Mouse (Mus musculus): ENCODE data around the gene Arpc4. TPM values are rescaled to one million over a fixed set of nuclear protein-coding genes. Genes with fewer than 3 reads are reported as not detected.

The Arpc4 gene
- polyA plus RNA-seq, 1 experiment from 2014 or later: 231 TPM

DNA sequence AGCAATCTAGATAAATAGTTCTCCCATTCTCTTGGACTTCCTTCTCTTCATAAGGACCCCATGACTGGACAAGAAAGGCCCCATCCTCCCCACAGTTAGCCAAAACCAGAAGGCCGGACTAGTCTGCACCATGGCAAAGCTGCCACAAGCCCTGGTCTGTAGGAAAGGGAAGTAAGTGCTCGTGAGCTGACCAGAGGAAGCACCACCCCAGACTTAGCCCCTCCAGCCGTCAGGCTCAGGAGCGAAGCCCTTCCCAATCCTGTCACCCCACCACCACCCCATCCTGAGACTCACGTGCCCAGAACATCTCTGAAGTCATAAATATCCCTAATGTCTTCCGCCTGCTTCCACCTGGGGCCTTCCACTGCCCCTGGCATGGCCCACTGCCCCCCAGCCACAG lies 36.3 kb upstream of the Arpc4 start:
- Histone ChIP-seq H3K4me3 (replicated peaks; ENCODE audit: low read length) (no peak overlapping the region), H3K4me1 (replicated peaks; ENCODE audit: control insufficient read depth, insufficient read depth, low read length) (peaks cover 31% of the 10 kb centered on the region), H3K9me3 (ENCODE audit: control insufficient read depth, low read length) (no peaks in the 10 kb centered on the region), H3K36me3 (replicated peaks; ENCODE audit: control insufficient read depth, insufficient read depth) (peaks cover 41% of the 10 kb centered on the region), H3K9ac (no peak overlapping the region), H3K27ac (no peak overlapping the region), H3K27me3 (ENCODE audit: control insufficient read depth, insufficient read depth, low read length) (no peaks in the 10 kb centered on the region), H3K4me2 (replicated peaks) (peak overlapping the region; percentile 75)
- no peak for DNase-seq (ENCODE audit: low spot score)
- WGBS: 89% methylated on average over 6 of the region's 6 CpGs
- ATAC-seq (ENCODE audit: low FRiP score): no peak

DNA sequence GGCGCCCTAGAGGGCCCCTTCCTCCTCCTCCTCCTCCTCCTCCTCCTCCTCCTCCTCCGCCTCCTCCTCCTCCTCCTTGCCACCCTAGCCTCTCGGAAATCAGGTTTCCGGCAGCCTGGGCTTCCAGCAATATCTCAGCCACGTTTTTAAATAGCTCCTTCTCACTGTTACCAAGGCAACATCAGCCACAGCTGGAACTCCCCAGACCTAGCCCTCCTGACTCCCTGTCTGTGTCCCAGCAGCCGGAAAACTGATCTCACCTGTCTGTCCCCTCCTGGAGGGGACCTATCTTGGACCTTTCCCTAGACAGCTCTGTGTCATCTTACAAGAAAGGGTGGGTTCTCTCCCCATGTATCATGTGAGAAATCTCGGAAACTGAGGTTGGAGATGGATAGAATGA lies 35.6 kb upstream of the Arpc4 start:
- Histone ChIP-seq H3K4me2 (replicated peaks) (peak overlapping the region; percentile 75), H3K4me1 (replicated peaks; ENCODE audit: control insufficient read depth, insufficient read depth, low read length) (peaks cover 31% of the 10 kb centered on the region), H3K27ac (no peak overlapping the region), H3K4me3 (replicated peaks; ENCODE audit: low read length) (peak overlapping the region; percentile 54), H3K36me3 (replicated peaks; ENCODE audit: control insufficient read depth, insufficient read depth) (peaks cover 36% of the 10 kb centered on the region), H3K9ac (peak overlapping the region; percentile 82; the same call in 1 of the 2 replicates), H3K9me3 (ENCODE audit: control insufficient read depth, low read length) (no peaks in the 10 kb centered on the region), H3K27me3 (ENCODE audit: control insufficient read depth, insufficient read depth, low read length) (no peaks in the 10 kb centered on the region)
- no peak for ATAC-seq (ENCODE audit: low FRiP score)
- no peak for DNase-seq (ENCODE audit: low spot score)
- 42% methylated on average over 5 of the region's 7 CpGs for WGBS

- Histone ChIP-seq H3K4me3 (replicated peaks; ENCODE audit: low read length) (peak within 1 kb of the TSS; percentile 54), H3K4me1 (replicated peaks; ENCODE audit: control insufficient read depth, insufficient read depth, low read length) (peaks cover 31% of the 10 kb centered on the region), H3K27ac (peak within 1 kb of the TSS; percentile 29), H3K9ac (peak within 1 kb of the TSS; percentile 82), H3K9me3 (ENCODE audit: control insufficient read depth, low read length) (no peaks in the 10 kb centered on the region), H3K4me2 (replicated peaks) (peak within 1 kb of the TSS; percentile 75), H3K27me3 (ENCODE audit: control insufficient read depth, insufficient read depth, low read length) (no peaks in the 10 kb centered on the region), H3K36me3 (replicated peaks; ENCODE audit: control insufficient read depth, insufficient read depth) (peaks cover 25% of the 10 kb centered on the region)
- DNase-seq (ENCODE audit: low spot score): peak; percentile 62
- ATAC-seq (ENCODE audit: low FRiP score): peak; percentile 79
- WGBS: 16% methylated on average over 32 of the region's 32 CpGs
Observed at GRCm38 (mm10) chr6:113343177-113344092, 34.5 kb upstream of the Arpc4 start, which contains the start of gene Camk1. TSS of gene Camk1 (minus strand) at chr6:113343984.

DNA sequence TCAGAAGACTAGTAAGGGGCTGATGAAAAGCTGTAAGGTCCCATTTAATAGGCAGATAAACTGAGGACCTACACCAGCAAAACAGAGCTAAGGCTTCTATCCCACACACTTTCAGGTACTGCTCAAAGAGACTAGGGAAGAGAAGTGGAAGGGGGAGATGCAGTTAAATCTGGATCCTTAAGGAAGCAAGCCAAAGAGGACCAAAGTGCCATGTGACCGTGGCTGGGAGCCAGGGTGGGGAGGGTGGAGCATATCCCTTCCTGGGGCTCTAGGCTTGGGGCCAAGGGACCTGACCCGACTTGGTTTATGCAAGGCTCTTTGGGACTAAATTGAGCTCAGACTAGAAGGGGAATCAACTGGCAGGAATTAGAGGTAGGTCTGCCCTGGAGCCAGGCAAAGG lies 33.6 kb upstream of the Arpc4 start:
- H3K4me1 ChIP-seq (replicated peaks; ENCODE audit: control insufficient read depth, insufficient read depth, low read length): peaks cover 31% of the 10 kb centered on the region
- H3K9me3 ChIP-seq (ENCODE audit: control insufficient read depth, low read length): no peaks in the 10 kb centered on the region
- no peak overlapping the region for H3K4me3 ChIP-seq (replicated peaks; ENCODE audit: low read length)
- no peak for ATAC-seq (ENCODE audit: low FRiP score)
- H3K36me3 ChIP-seq (replicated peaks; ENCODE audit: control insufficient read depth, insufficient read depth): peaks cover 16% of the 10 kb centered on the region
- WGBS: 53% methylated on average over 2 of the region's 2 CpGs
- DNase-seq (ENCODE audit: low spot score): no peak
- peak overlapping the region; percentile 75 for H3K4me2 ChIP-seq (replicated peaks)
- no peaks in the 10 kb centered on the region for H3K27me3 ChIP-seq (ENCODE audit: control insufficient read depth, insufficient read depth, low read length)
- peak overlapping the region; percentile 82; the same call in 1 of the 2 replicates for H3K9ac ChIP-seq
- H3K27ac ChIP-seq: no peak overlapping the region; the same call in 1 of the 2 replicates

GRCm38 (mm10) chr6:113346897-113347296 lies 31.0 kb upstream of the Arpc4 start:
- H3K27me3 ChIP-seq (ENCODE audit: control insufficient read depth, insufficient read depth, low read length): no peaks in the 10 kb centered on the region
- H3K9ac ChIP-seq: no peak overlapping the region
- H3K27ac ChIP-seq: no peak overlapping the region
- DNase-seq (ENCODE audit: low spot score) (no peak), ATAC-seq (ENCODE audit: low FRiP score) (no peak)
- no peaks in the 10 kb centered on the region for H3K36me3 ChIP-seq (replicated peaks; ENCODE audit: control insufficient read depth, insufficient read depth)
- H3K4me2 ChIP-seq (replicated peaks): no peak overlapping the region
- no peak overlapping the region for H3K4me3 ChIP-seq (replicated peaks; ENCODE audit: low read length)
- H3K4me1 ChIP-seq (replicated peaks; ENCODE audit: control insufficient read depth, insufficient read depth, low read length): peaks cover 26% of the 10 kb centered on the region
- H3K9me3 ChIP-seq (ENCODE audit: control insufficient read depth, low read length): no peaks in the 10 kb centered on the region
- WGBS: 84% methylated on average over 4 of the region's 4 CpGs

GRCm38 (mm10) chr6:113350538-113350937 lies 27.4 kb upstream of the Arpc4 start:
- Histone ChIP-seq H3K4me2 (replicated peaks) (no peak overlapping the region), H3K4me1 (replicated peaks; ENCODE audit: control insufficient read depth, insufficient read depth, low read length) (no peaks in the 10 kb centered on the region), H3K36me3 (replicated peaks; ENCODE audit: control insufficient read depth, insufficient read depth) (no peaks in the 10 kb centered on the region), H3K27me3 (ENCODE audit: control insufficient read depth, insufficient read depth, low read length) (no peaks in the 10 kb centered on the region), H3K4me3 (replicated peaks; ENCODE audit: low read length) (no peak overlapping the region), H3K27ac (no peak overlapping the region), H3K9me3 (ENCODE audit: control insufficient read depth, low read length) (no peaks in the 10 kb centered on the region), H3K9ac (no peak overlapping the region)
- ATAC-seq (ENCODE audit: low FRiP score) (no peak), DNase-seq (ENCODE audit: low spot score) (no peak)

- Histone ChIP-seq H3K4me1 (replicated peaks; ENCODE audit: control insufficient read depth, insufficient read depth, low read length) (no peaks in the 10 kb centered on the region), H3K27me3 (ENCODE audit: control insufficient read depth, insufficient read depth, low read length) (no peaks in the 10 kb centered on the region), H3K4me3 (replicated peaks; ENCODE audit: low read length) (no peak overlapping the region), H3K27ac (no peak overlapping the region), H3K9me3 (ENCODE audit: control insufficient read depth, low read length) (no peaks in the 10 kb centered on the region), H3K9ac (no peak overlapping the region), H3K36me3 (replicated peaks; ENCODE audit: control insufficient read depth, insufficient read depth) (no peaks in the 10 kb centered on the region), H3K4me2 (replicated peaks) (no peak overlapping the region)
- WGBS: 100% methylated on average over 1 of the region's 1 CpGs
- DNase-seq (ENCODE audit: low spot score) (no peak), ATAC-seq (ENCODE audit: low FRiP score) (no peak)
Observed at GRCm38 (mm10) chr6:113351161-113351560, 26.8 kb upstream of the Arpc4 start.

GRCm38 (mm10) chr6:113351653-113352052 lies 26.3 kb upstream of the Arpc4 start:
- DNase-seq (ENCODE audit: low spot score): no peak
- no peak for ATAC-seq (ENCODE audit: low FRiP score)
- WGBS: 62% methylated on average over 10 of the region's 10 CpGs
- Histone ChIP-seq H3K9ac (no peak overlapping the region), H3K4me1 (replicated peaks; ENCODE audit: control insufficient read depth, insufficient read depth, low read length) (no peaks in the 10 kb centered on the region), H3K4me3 (replicated peaks; ENCODE audit: low read length) (no peak overlapping the region), H3K4me2 (replicated peaks) (no peak overlapping the region), H3K9me3 (ENCODE audit: control insufficient read depth, low read length) (no peaks in the 10 kb centered on the region), H3K27ac (no peak overlapping the region), H3K27me3 (ENCODE audit: control insufficient read depth, insufficient read depth, low read length) (no peaks in the 10 kb centered on the region), H3K36me3 (replicated peaks; ENCODE audit: control insufficient read depth, insufficient read depth) (no peaks in the 10 kb centered on the region)

GRCm38 (mm10) chr6:113352820-113353219 lies 25.1 kb upstream of the Arpc4 start:
- ATAC-seq (ENCODE audit: low FRiP score): no peak
- DNase-seq (ENCODE audit: low spot score): no peak
- 75% methylated on average over 3 of the region's 3 CpGs for WGBS

More at GRCm38 (mm10) chr6:113352820-113353219, 25.1 kb upstream of the Arpc4 start:
- Histone ChIP-seq H3K9ac (no peak overlapping the region), H3K36me3 (replicated peaks; ENCODE audit: control insufficient read depth, insufficient read depth) (no peaks in the 10 kb centered on the region), H3K4me2 (replicated peaks) (no peak overlapping the region), H3K27ac (no peak overlapping the region), H3K4me1 (replicated peaks; ENCODE audit: control insufficient read depth, insufficient read depth, low read length) (no peaks in the 10 kb centered on the region), H3K4me3 (replicated peaks; ENCODE audit: low read length) (no peak overlapping the region), H3K27me3 (ENCODE audit: control insufficient read depth, insufficient read depth, low read length) (no peaks in the 10 kb centered on the region), H3K9me3 (ENCODE audit: control insufficient read depth, low read length) (no peaks in the 10 kb centered on the region)

All from hindbrain, embryonic 14.5 days (tissue).